8 mouse cellular contexts compared by ENCODE assay signal in genomic region chr14:46881581-46882430, GRCm38 (mm10). TPM values are rescaled to one million over a fixed set of nuclear protein-coding genes. Genes with fewer than 3 reads are reported as not detected.
A peak's percentile ranks its signal among the peaks of the same experiment; 100 is the strongest.
DNase-seq lines count a peak whose midpoint lies in the region; ATAC-seq and TF ChIP-seq lines count a peak whose summit lies in the region.

No protein-coding gene starts in this region.

- TF ChIP-seq POLR2A in kidney, adult 2 months (IDR thresholded peaks at IDR 0.05; ENCODE audit: low read depth, low read length): no peak

- peak; percentile 38 for ATAC-seq in Patski
- ATAC-seq in embryonic facial prominence, embryonic 11.5 days (replicated peaks; ENCODE audit: insufficient number of reproducible peaks, low FRiP score, low TSS enrichment, low read depth): peak; percentile 35
- ATAC-seq in heart, embryonic 14.5 days (ENCODE audit: insufficient number of reproducible peaks, insufficient read depth, low FRiP score, low read depth): peak; percentile 0; the same call in 1 of the 2 replicates
- peak; percentile 4 for ATAC-seq in midbrain, embryonic 16.5 days

- CTCF ChIA-PET in Patski (lab: Charles Lee): interaction anchor here (0.9 to 9.2 kb wide), 19 partner anchors 18 to 368 kb away, joined by 3 to 90 read pairs (median 4); no protein-coding TSS in a partner anchor

- 16% methylated on average over 40 of the region's 40 CpGs for WGBS in kidney, adult 2 months
- 2% methylated on average over 40 of the region's 40 CpGs for WGBS in embryonic facial prominence, embryonic 11.5 days
- 3% methylated on average over 40 of the region's 40 CpGs for WGBS in heart, embryonic 14.5 days
- WGBS in midbrain, embryonic 16.5 days: 5% methylated on average over 40 of the region's 40 CpGs

- no peaks in the 10 kb centered on the region for H3K36me3 ChIP-seq in kidney, adult 2 months (ENCODE audit: control insufficient read depth, insufficient read depth, low read length)
- no peaks in the 10 kb centered on the region for H3K36me3 ChIP-seq in embryonic facial prominence, embryonic 11.5 days (replicated peaks; ENCODE audit: control insufficient read depth, insufficient read depth, low read depth, low read length)
- H3K36me3 ChIP-seq in heart, embryonic 14.5 days (ENCODE audit: control insufficient read depth, insufficient read depth, low read length): peaks cover under 1% of the 10 kb centered on the region; the same call in 1 of the 2 replicates
- no peaks in the 10 kb centered on the region for H3K36me3 ChIP-seq in midbrain, embryonic 16.5 days (ENCODE audit: control insufficient read depth, insufficient read depth, low read length)

- POLR2A ChIA-PET in Patski (lab: Charles Lee): interaction anchor here (0.8 to 1.0 kb wide), 3 partner anchors 14 to 90 kb away, joined by 3 read pairs; no protein-coding TSS in a partner anchor

- H3K4me2 ChIP-seq in embryonic facial prominence, embryonic 11.5 days (ENCODE audit: low read depth, low read length): peak overlapping the region; percentile 96
- peak overlapping the region; percentile 74 for H3K4me2 ChIP-seq in heart, embryonic 14.5 days (ENCODE audit: low read length)
- H3K4me2 ChIP-seq in midbrain, embryonic 16.5 days (ENCODE audit: low read length): peak overlapping the region; percentile 98

- in situ Hi-C loops in Patski (cut with MboI; ENCODE audit: low pct_unique_long_range_greater_than_20kb): loop anchor here (5.0 kb wide), 1 partner anchor 205 kb away; no protein-coding TSS in a partner anchor

- no peaks in the 10 kb centered on the region; the same call in 1 of the 2 replicates for H3K27me3 ChIP-seq in kidney, adult 2 months (replicated peaks; ENCODE audit: control insufficient read depth, insufficient read depth, low read length)
- H3K27me3 ChIP-seq in Patski: no peaks in the 10 kb centered on the region
- H3K27me3 ChIP-seq in embryonic facial prominence, embryonic 11.5 days (ENCODE audit: control insufficient read depth, insufficient read depth, low read length): no peaks in the 10 kb centered on the region
- H3K27me3 ChIP-seq in heart, embryonic 14.5 days (ENCODE audit: control insufficient read depth, insufficient read depth, low read length): no peaks in the 10 kb centered on the region
- no peaks in the 10 kb centered on the region; the same call in 1 of the 2 replicates for H3K27me3 ChIP-seq in midbrain, embryonic 16.5 days (ENCODE audit: control insufficient read depth, insufficient read depth, low read depth, low read length)

- peak overlapping the region; percentile 65 for H3K9ac ChIP-seq in embryonic facial prominence, embryonic 11.5 days (replicated peaks; ENCODE audit: low read length)
- H3K9ac ChIP-seq in heart, embryonic 14.5 days (ENCODE audit: low read length): peak overlapping the region; percentile 100
- H3K9ac ChIP-seq in midbrain, embryonic 16.5 days (ENCODE audit: low read depth, low read length): peak overlapping the region; percentile 69

- H3K4me3 ChIP-seq in kidney, adult 2 months (ENCODE audit: insufficient read depth, low read depth, low read length): peak overlapping the region; percentile 78
- peak overlapping the region; percentile 73 for H3K4me3 ChIP-seq in embryonic facial prominence, embryonic 11.5 days (ENCODE audit: low read depth, low read length)
- H3K4me3 ChIP-seq in heart, embryonic 14.5 days (ENCODE audit: control insufficient read depth in 1 of 2, insufficient read depth in 1 of 2, low read depth in 1 of 2, low read length in 2 of 2): peak overlapping the region; percentile 69 to 87
- H3K4me3 ChIP-seq in midbrain, embryonic 16.5 days (ENCODE audit: low read depth, low read length): peak overlapping the region; percentile 50

- no peak for TF ChIP-seq CTCF in kidney, adult 2 months (conservative IDR thresholded peaks at IDR 0.05; ENCODE audit: insufficient read depth, insufficient read length, low read depth, low read length)
- no peak for TF ChIP-seq CTCF in Patski (IDR thresholded peaks at IDR 0.05)

- peak overlapping the region; percentile 96 for H3K27ac ChIP-seq in kidney, adult 2 months (ENCODE audit: insufficient read depth, low read depth, low read length)
- H3K27ac ChIP-seq in embryonic facial prominence, embryonic 11.5 days (replicated peaks; ENCODE audit: low read depth, low read length): 0 out of 2 replicates have a peak overlapping the region, but pooled peaks have one; percentile 47
- H3K27ac ChIP-seq in heart, embryonic 14.5 days (replicated peaks in 1 of 2; ENCODE audit: control insufficient read depth in 1 of 2, insufficient read depth in 1 of 2, low read depth in 2 of 2, low read length in 2 of 2): peak overlapping the region; percentile 99
- H3K27ac ChIP-seq in midbrain, embryonic 16.5 days (ENCODE audit: low read length): no peak overlapping the region

- H3K4me1 ChIP-seq in kidney, adult 2 months (ENCODE audit: control insufficient read depth, insufficient read depth, low read length): peaks cover 3% of the 10 kb centered on the region; the same call in 1 of the 2 replicates
- H3K4me1 ChIP-seq in embryonic facial prominence, embryonic 11.5 days (ENCODE audit: control insufficient read depth, insufficient read depth, low read length): peaks cover 7% of the 10 kb centered on the region; the same call in 1 of the 2 replicates
- peaks cover 2 to 20% of the 10 kb centered on the region in 2 experiments; a peak in 3 of 4 replicates for H3K4me1 ChIP-seq in heart, embryonic 14.5 days (ENCODE audit: control insufficient read depth in 2 of 2, insufficient read depth in 2 of 2, low read length in 2 of 2)
- H3K4me1 ChIP-seq in midbrain, embryonic 16.5 days (ENCODE audit: control insufficient read depth, insufficient read depth, low read length): peaks cover 22% of the 10 kb centered on the region

- peak; percentile 36 for DNase-seq in kidney, adult 2 months
- DNase-seq in kidney, postnatal 10 days: no peak
- DNase-seq in Patski (ENCODE audit: low read depth, low spot score): no peak
- peak; percentile 40 for DNase-seq in embryonic facial prominence, embryonic 11.5 days (ENCODE audit: low spot score)
- peak; percentile 35 to 60 for DNase-seq in kidney, postnatal 36 days
- DNase-seq in urinary bladder, postnatal 10 days (ENCODE audit: low spot score): no peak

- H3K9me3 ChIP-seq in embryonic facial prominence, embryonic 11.5 days (replicated peaks; ENCODE audit: control insufficient read depth, low read length): no peaks in the 10 kb centered on the region
- no peaks in the 10 kb centered on the region for H3K9me3 ChIP-seq in heart, embryonic 14.5 days (ENCODE audit: control insufficient read depth, low read length)
- H3K9me3 ChIP-seq in midbrain, embryonic 16.5 days (replicated peaks; ENCODE audit: control insufficient read depth, low read length, poor library complexity, severe bottlenecking): no peaks in the 10 kb centered on the region

RNA-seq across cellular contexts. Expression of gene Samd4, which starts 0.8 kb away (rescaled TPM):
- polyA plus RNA-seq in kidney, adult 2 months (2012; rRNA removed): 3.9 and 4.6 TPM in 2 replicates
- 27.8 TPM for polyA plus RNA-seq in Patski (2021)
- 3.5 and 3.6 TPM in 2 replicates for polyA plus RNA-seq in embryonic facial prominence, embryonic 11.5 days (2014; fragmentation: Nextera tagmentation; extraction: Ambion mirVana)
- 11.0 and 12.0 TPM in 2 replicates for polyA plus RNA-seq in heart, embryonic 14.5 days (2014; fragmentation: Nextera tagmentation; extraction: Ambion mirVana)
- polyA plus RNA-seq in midbrain, embryonic 16.5 days (2015; fragmentation: Nextera tagmentation; extraction: Ambion mirVana): 4.5 and 5.0 TPM in 2 replicates

RNA-seq across cellular contexts. Expression of gene Cgrrf1, which starts 49.9 kb away (rescaled TPM):
- polyA plus RNA-seq in kidney, adult 2 months (2012; rRNA removed): 33.0 and 35.9 TPM in 2 replicates
- polyA plus RNA-seq in Patski (2021): 35.3 TPM
- 32.1 and 33.9 TPM in 2 replicates for polyA plus RNA-seq in embryonic facial prominence, embryonic 11.5 days (2014; fragmentation: Nextera tagmentation; extraction: Ambion mirVana)
- 29.7 and 35.3 TPM in 2 replicates for polyA plus RNA-seq in heart, embryonic 14.5 days (2014; fragmentation: Nextera tagmentation; extraction: Ambion mirVana)
- 19.1 and 19.2 TPM in 2 replicates for polyA plus RNA-seq in midbrain, embryonic 16.5 days (2015; fragmentation: Nextera tagmentation; extraction: Ambion mirVana)

RNA-seq across cellular contexts. Expression of gene Gmfb, which starts 59.8 kb away (rescaled TPM):
- 14.4 and 20.7 TPM in 2 replicates for polyA plus RNA-seq in kidney, adult 2 months (2012; rRNA removed)
- 67.9 TPM for polyA plus RNA-seq in Patski (2021)
- 107 and 117 TPM in 2 replicates for polyA plus RNA-seq in embryonic facial prominence, embryonic 11.5 days (2014; fragmentation: Nextera tagmentation; extraction: Ambion mirVana)
- 57.2 and 60.5 TPM in 2 replicates for polyA plus RNA-seq in heart, embryonic 14.5 days (2014; fragmentation: Nextera tagmentation; extraction: Ambion mirVana)
- polyA plus RNA-seq in midbrain, embryonic 16.5 days (2015; fragmentation: Nextera tagmentation; extraction: Ambion mirVana): 141 and 153 TPM in 2 replicates

Comparison
In these comparisons a context has a peak if more than half of its experiments do, and no peak if none do; other contexts are left out.
1. DNase-seq: peak in kidney, adult 2 months (single experiment), embryonic facial prominence, embryonic 11.5 days (single experiment) and kidney, postnatal 36 days (2 of 2); none in kidney, postnatal 10 days (single experiment), Patski (single experiment) and urinary bladder, postnatal 10 days (single experiment).
2. Peak in every context shown above with its lines, with median percentiles within 50 percentile points of each other: H3K4me3 ChIP-seq, ATAC-seq, H3K4me2 ChIP-seq and H3K9ac ChIP-seq.